Mouse (Mus musculus): Measurements from ENCODE around the gene Hnrnph2. TPM values are rescaled to one million over a fixed set of nuclear protein-coding genes. Genes with fewer than 3 reads are reported as not detected.
A peak's percentile ranks its signal among the peaks of the same experiment; 100 is the strongest.

The Hnrnph2 gene
- polyA plus RNA-seq, 1 experiment from 2014 or later = 109 TPM

DNA sequence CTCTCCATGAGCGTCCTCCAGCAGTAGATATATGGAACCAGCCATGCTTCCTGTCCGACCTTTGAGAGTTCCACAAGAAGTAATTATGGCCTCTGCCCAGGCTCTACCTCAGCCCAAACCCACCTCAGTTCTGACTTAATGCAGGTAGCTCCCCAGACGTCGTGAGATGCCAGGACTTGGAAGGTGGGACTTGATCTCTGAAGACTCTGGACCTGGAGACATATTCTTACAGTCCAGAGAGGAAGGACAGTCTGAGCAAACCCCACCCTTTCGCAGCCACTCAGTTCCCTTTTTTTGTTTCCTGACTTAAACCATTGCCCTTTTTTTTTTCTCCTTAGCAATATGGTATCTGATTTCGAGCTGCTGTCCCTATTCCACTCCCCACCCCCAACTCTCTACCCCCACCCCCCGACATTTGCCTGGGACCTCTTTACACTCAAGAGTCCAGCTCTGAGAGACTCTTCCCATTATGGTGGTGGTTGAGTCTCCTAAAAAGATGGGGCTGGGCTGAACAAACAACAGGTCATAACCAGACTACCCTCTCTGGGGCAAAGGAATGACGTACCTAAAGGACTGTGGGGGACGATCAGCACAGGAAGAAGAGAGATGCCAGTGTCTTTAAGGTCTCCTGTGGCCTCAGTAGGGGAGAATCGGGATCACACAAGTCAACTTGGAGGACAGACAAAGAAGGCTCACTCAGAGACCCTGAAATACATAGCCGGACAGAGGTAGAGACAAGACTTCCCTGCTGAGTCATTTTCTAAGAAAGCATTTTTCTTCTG is 17.9 kb upstream of the Hnrnph2 start, which contains the start of gene Btk:
Gene Btk, minus strand, starts transcription at position 683 of the 782 bp plus-strand sequence.
- H3K27me3 ChIP-seq (replicated peaks; ENCODE audit: control insufficient read depth, insufficient read depth, low read length) = no peaks in the 10 kb centered on the region
- no peak for ATAC-seq
- WGBS = 80% methylated on average over 11 of the region's 11 CpGs
- H3K4me3 ChIP-seq (ENCODE audit: low read depth, low read length) = no peak within 1 kb of the TSS
- no peak for DNase-seq (ENCODE audit: low spot score)
- no peak within 1 kb of the TSS for H3K4me2 ChIP-seq (ENCODE audit: low read length)
- H3K9me3 ChIP-seq (replicated peaks; ENCODE audit: control insufficient read depth, low read length) = no peaks in the 10 kb centered on the region
- H3K36me3 ChIP-seq (ENCODE audit: control insufficient read depth, insufficient read depth, low read length) = no peaks in the 10 kb centered on the region
- H3K27ac ChIP-seq (ENCODE audit: low read depth, low read length) = no peak within 1 kb of the TSS
- no peaks in the 10 kb centered on the region; the same call in none of the 2 replicates for H3K4me1 ChIP-seq (ENCODE audit: control insufficient read depth, insufficient read depth, low read length)
- H3K9ac ChIP-seq (ENCODE audit: low read length) = no peak within 1 kb of the TSS

DNA sequence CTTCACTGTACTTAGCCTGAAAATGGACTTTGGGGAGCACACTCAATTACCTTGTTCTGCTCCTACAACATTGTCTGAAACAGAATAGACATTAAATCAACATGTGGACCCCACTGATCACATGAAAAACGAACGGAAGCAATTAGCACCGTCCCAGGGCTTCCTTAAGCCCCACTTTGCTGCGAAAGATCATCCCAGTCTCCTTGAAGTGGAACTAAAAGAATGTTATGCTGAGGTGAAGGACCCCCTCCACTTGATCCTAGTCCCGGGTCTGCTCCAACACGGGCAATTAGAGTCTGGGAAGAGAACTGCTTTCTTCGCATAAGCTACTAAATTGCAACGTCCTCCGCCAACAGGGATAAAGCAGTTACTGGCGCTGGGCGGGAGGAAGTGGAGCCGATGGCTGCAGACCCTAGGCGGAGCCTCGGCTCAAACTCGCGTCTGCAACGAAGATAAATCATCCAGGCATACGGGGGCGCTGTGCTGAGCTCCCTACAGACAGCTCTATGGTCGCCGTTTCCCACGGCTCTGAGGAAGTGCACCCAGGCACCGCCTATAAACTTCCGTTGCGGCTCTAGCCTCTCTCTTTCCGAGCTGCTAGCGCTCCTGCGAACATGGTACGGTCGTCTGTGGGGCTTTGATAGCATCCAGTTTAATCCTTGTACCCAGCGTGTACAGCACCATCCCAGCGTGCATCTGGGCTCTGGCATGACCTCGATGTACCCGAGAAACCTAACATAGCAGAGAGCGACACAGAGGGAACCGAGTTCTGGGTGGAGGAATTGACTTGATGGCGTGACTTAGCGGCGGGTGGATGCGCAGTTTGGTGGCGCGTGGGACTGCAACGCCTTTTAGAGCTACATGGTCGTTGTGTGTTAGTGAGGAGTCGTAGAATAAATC is 15.6 kb upstream of the Hnrnph2 start, which contains the start of gene Rpl36a:
Gene Rpl36a, plus strand, starts transcription at position 552 of the 900 bp plus-strand sequence.
- H3K9me3 ChIP-seq (replicated peaks; ENCODE audit: control insufficient read depth, low read length) = no peaks in the 10 kb centered on the region
- peak within 1 kb of the TSS; percentile 83 for H3K27ac ChIP-seq (ENCODE audit: low read depth, low read length)
- H3K9ac ChIP-seq (ENCODE audit: low read length) = peak within 1 kb of the TSS; percentile 69
- ATAC-seq = peak; percentile 99
- DNase-seq (ENCODE audit: low spot score) = peak; percentile 96
- WGBS = 32% methylated on average over 45 of the region's 45 CpGs
- H3K4me1 ChIP-seq (ENCODE audit: control insufficient read depth, insufficient read depth, low read length) = no peaks in the 10 kb centered on the region; the same call in none of the 2 replicates
- no peaks in the 10 kb centered on the region for H3K27me3 ChIP-seq (replicated peaks; ENCODE audit: control insufficient read depth, insufficient read depth, low read length)
- peak within 1 kb of the TSS; percentile 55 for H3K4me2 ChIP-seq (ENCODE audit: low read length)
- H3K4me3 ChIP-seq (ENCODE audit: low read depth, low read length) = peak within 1 kb of the TSS; percentile 41
- peaks cover 12% of the 10 kb centered on the region; the same call in 1 of the 2 replicates for H3K36me3 ChIP-seq (ENCODE audit: control insufficient read depth, insufficient read depth, low read length)

DNA sequence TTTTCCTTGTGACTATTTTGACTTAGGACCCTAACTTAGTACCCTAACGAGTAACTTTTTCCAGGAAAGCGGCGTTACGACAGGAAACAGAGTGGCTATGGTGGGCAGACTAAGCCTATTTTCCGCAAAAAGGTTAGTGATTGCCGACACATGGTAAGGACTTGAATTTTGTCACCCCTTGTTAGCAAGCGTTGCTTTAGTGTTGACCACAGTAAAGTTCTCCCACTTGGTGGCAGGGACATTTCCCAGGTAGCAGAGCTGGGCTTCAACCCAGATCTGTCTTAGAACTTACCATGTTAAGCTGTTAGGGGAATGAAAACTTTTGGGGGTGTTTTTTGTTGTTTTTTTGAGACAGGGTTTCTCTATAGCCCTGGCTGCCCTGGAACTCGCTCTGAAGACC is 14.5 kb upstream of the Hnrnph2 start:
- H3K9me3 ChIP-seq (replicated peaks; ENCODE audit: control insufficient read depth, low read length) = no peaks in the 10 kb centered on the region
- H3K4me1 ChIP-seq (ENCODE audit: control insufficient read depth, insufficient read depth, low read length) = no peaks in the 10 kb centered on the region; the same call in none of the 2 replicates
- H3K36me3 ChIP-seq (ENCODE audit: control insufficient read depth, insufficient read depth, low read length) = peaks cover 12% of the 10 kb centered on the region; the same call in 1 of the 2 replicates
- peak overlapping the region; percentile 69 for H3K9ac ChIP-seq (ENCODE audit: low read length)
- no peaks in the 10 kb centered on the region for H3K27me3 ChIP-seq (replicated peaks; ENCODE audit: control insufficient read depth, insufficient read depth, low read length)
- DNase-seq (ENCODE audit: low spot score) (no peak), ATAC-seq (no peak)
- WGBS = 54% methylated on average over 8 of the region's 8 CpGs
- H3K27ac ChIP-seq (ENCODE audit: low read depth, low read length) = no peak overlapping the region
- peak overlapping the region; percentile 41 for H3K4me3 ChIP-seq (ENCODE audit: low read depth, low read length)
- H3K4me2 ChIP-seq (ENCODE audit: low read length) = peak overlapping the region; percentile 55

- Histone ChIP-seq H3K4me2 (ENCODE audit: low read length) (no peak overlapping the region), H3K4me3 (ENCODE audit: low read depth, low read length) (no peak overlapping the region), H3K9ac (ENCODE audit: low read length) (no peak overlapping the region), H3K27me3 (replicated peaks; ENCODE audit: control insufficient read depth, insufficient read depth, low read length) (no peaks in the 10 kb centered on the region), H3K36me3 (ENCODE audit: control insufficient read depth, insufficient read depth, low read length) (peaks cover 12% of the 10 kb centered on the region; the same call in 1 of the 2 replicates), H3K4me1 (ENCODE audit: control insufficient read depth, insufficient read depth, low read length) (no peaks in the 10 kb centered on the region; the same call in none of the 2 replicates), H3K27ac (ENCODE audit: low read depth, low read length) (no peak overlapping the region), H3K9me3 (replicated peaks; ENCODE audit: control insufficient read depth, low read length) (no peaks in the 10 kb centered on the region)
- WGBS = 86% methylated on average over 4 of the region's 4 CpGs
- DNase-seq (ENCODE audit: low spot score) (no peak), ATAC-seq (no peak)
Observed at GRCm38 (mm10) chrX:134588261-134588660, 12.7 kb upstream of the Hnrnph2 start.

- WGBS = 82% methylated on average over 3 of the region's 3 CpGs
- H3K9ac ChIP-seq (ENCODE audit: low read length) = no peak overlapping the region
- ATAC-seq (no peak), DNase-seq (ENCODE audit: low spot score) (no peak)
- no peaks in the 10 kb centered on the region for H3K27me3 ChIP-seq (replicated peaks; ENCODE audit: control insufficient read depth, insufficient read depth, low read length)
- H3K9me3 ChIP-seq (replicated peaks; ENCODE audit: control insufficient read depth, low read length) = no peaks in the 10 kb centered on the region
- no peak overlapping the region for H3K27ac ChIP-seq (ENCODE audit: low read depth, low read length)
- H3K36me3 ChIP-seq (ENCODE audit: control insufficient read depth, insufficient read depth, low read length) = peaks cover 12% of the 10 kb centered on the region; the same call in 1 of the 2 replicates
- H3K4me3 ChIP-seq (ENCODE audit: low read depth, low read length) = no peak overlapping the region
- H3K4me1 ChIP-seq (ENCODE audit: control insufficient read depth, insufficient read depth, low read length) = no peaks in the 10 kb centered on the region; the same call in none of the 2 replicates
- H3K4me2 ChIP-seq (ENCODE audit: low read length) = no peak overlapping the region
Observed at GRCm38 (mm10) chrX:134588997-134589396, 12.0 kb upstream of the Hnrnph2 start.

- no peak overlapping the region for H3K9ac ChIP-seq (ENCODE audit: low read length)
- no peak overlapping the region for H3K27ac ChIP-seq (ENCODE audit: low read depth, low read length)
- DNase-seq (ENCODE audit: low spot score) (no peak), ATAC-seq (no peak)
- H3K4me3 ChIP-seq (ENCODE audit: low read depth, low read length) = no peak overlapping the region
- H3K27me3 ChIP-seq (replicated peaks; ENCODE audit: control insufficient read depth, insufficient read depth, low read length) = no peaks in the 10 kb centered on the region
- H3K9me3 ChIP-seq (replicated peaks; ENCODE audit: control insufficient read depth, low read length) = no peaks in the 10 kb centered on the region
- peaks cover 12% of the 10 kb centered on the region; the same call in 1 of the 2 replicates for H3K36me3 ChIP-seq (ENCODE audit: control insufficient read depth, insufficient read depth, low read length)
- no peaks in the 10 kb centered on the region; the same call in none of the 2 replicates for H3K4me1 ChIP-seq (ENCODE audit: control insufficient read depth, insufficient read depth, low read length)
- 70% methylated on average over 5 of the region's 5 CpGs for WGBS
- no peak overlapping the region for H3K4me2 ChIP-seq (ENCODE audit: low read length)
Observed at GRCm38 (mm10) chrX:134589836-134590235, 11.1 kb upstream of the Hnrnph2 start.

DNA sequence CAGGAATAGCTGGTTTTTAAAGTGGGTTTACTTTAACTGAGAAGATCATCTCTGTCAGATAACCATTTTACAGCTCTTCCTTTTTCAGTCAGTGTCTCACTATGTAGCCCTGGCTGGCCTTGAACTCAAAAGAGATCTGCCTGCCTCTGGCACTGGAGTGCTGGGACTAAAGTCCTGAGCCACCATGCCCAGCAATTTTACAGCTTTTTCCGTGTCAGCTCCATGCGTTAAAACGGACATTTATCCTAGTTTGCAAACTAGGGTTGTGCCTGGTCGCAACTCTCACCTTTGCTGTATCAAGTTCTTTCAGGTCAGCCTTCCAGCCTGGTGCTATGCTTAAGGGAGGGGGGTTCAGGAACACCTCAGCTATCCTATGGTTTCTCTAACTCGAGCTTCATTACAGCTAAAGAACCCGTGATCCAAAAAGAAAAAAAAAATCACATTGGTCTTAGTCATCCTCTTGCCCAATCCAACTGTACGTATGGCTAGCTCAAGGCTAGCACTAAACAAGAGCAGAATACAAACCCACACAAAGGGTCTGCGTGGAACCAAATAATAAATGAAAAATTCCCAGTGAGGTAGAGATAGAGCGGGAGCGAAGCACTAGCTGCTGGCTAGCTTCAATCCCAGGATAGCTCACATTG is 935 bp upstream of the Hnrnph2 start:
- WGBS = 32% methylated on average over 10 of the region's 10 CpGs
- Histone ChIP-seq H3K9ac (ENCODE audit: low read length) (peak overlapping the region; percentile 52), H3K27ac (ENCODE audit: low read depth, low read length) (0 out of 2 replicates have a peak overlapping the region, but pooled peaks have one; percentile 22), H3K4me1 (ENCODE audit: control insufficient read depth, insufficient read depth, low read length) (peaks cover 3% of the 10 kb centered on the region), H3K36me3 (ENCODE audit: control insufficient read depth, insufficient read depth, low read length) (no peaks in the 10 kb centered on the region; the same call in 1 of the 2 replicates), H3K4me2 (ENCODE audit: low read length) (peak overlapping the region; percentile 56), H3K9me3 (replicated peaks; ENCODE audit: control insufficient read depth, low read length) (no peaks in the 10 kb centered on the region), H3K27me3 (replicated peaks; ENCODE audit: control insufficient read depth, insufficient read depth, low read length) (no peaks in the 10 kb centered on the region), H3K4me3 (ENCODE audit: low read depth, low read length) (peak overlapping the region; percentile 45)
- ATAC-seq (0 out of 2 replicates have a peak, but pooled peaks have one; percentile 1), DNase-seq (ENCODE audit: low spot score) (no peak)

Data from forebrain, embryonic 14.5 days (tissue).